Mouse (Mus musculus): ENCODE measurements around the gene Adcy5.
A peak's percentile ranks its signal among the peaks of the same experiment; 100 is the strongest.

Adcy5 gene

DNA sequence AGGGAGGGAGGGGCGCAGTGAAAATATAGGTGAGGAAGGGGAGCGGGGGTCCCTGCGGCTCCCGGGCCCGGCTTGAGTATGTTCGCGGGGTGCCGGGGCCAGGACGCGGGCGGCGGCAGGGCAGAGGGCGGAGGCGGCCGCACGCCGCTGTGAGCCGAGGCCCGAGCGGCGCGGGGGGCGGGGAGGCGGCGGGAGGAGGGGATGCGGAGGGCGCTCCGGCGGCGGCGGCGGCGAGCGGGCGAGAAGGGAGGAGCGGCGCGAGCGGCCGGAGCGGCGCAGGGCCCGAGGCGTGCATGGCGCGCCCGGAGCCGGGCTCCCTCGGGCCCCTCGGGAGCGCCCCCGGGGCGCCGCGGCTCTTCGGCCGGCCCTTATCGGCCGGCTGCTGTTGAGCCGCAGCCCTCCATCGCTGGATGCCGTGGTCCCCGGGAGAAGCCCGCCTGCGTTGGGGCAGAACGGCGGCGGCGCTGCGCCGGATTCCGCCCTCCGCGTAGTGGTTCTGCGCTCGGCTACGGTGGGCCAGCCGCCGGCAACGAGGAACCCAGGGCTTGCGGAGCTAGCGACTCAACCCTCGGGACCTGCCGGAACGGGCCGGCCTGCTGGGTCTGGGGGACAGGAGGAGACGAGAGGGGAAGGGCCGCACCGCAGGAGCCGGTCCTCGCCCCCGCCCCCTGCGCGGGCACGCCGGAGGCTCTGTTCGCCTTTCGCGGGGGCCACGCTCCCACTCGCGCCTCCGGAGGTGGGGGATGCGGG is at the start of gene Adcy5:
TSS of gene Adcy5 (plus strand) at position 237 of the 750 bp plus-strand sequence.
- DNase-seq (ENCODE audit: low read depth) = no peak

GRCm38 (mm10) chr16:35107985-35108384 is 46.7 kb upstream of the Adcy5 start:
- no peak for DNase-seq (ENCODE audit: low read depth)

DNA sequence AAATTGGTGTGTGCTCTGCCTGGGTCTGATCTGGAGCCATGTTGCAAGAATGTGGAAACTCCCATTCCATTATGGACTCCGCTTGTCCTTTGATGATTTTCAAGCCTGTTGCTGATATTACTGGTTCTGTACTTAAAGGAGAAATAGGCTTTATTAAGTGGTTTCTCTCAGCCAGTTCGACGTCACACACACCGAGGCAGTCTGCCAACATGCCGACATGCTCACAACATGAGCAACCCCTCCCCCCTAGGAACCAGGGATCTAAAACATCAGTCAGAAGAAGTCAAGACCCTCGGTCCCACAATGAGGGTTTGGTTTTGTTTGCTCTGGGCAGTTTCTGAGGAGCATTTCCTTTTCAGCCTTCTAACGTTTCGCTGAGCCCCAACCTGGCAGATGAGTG is 45.5 kb upstream of the Adcy5 start:
- no peak for DNase-seq (ENCODE audit: low read depth)

DNA sequence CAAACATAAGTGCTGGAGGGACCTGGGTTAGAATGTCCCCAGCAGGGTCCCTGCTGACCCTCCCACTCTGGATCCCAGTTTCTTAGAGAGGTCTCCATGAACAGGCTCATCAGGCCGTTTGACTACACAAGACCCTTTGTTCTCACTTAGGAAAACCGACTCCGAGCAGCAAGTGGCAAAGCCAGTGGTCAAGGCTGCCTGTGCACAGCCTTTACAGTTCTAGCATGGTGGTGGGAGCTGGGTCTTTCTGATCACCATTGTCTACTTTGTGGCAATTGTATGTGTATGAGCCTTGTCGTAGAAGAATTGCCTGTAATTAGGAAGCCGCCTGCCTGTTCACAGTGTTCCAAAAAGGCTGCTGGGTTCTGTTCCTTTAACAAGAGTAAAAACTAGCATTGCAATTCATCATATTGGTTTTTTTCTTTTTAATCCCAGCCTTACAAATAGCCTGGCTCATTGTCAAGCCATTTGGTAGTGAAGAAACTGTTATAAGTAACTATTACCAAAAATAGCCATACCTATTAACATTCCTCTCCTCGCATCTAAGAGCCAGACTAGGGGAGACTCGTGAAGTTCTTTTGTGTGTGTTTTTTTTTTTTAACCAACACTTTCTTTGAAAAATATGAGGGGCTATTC is 44.9 kb upstream of the Adcy5 start:
- DNase-seq (ENCODE audit: low read depth) = no peak

GRCm38 (mm10) chr16:35110410-35111142 is 44.1 kb upstream of the Adcy5 start:
- peak; percentile 45 for DNase-seq (ENCODE audit: low read depth)

GRCm38 (mm10) chr16:35111143-35111620 is 43.5 kb upstream of the Adcy5 start:
- DNase-seq (ENCODE audit: low read depth) = no peak

DNA sequence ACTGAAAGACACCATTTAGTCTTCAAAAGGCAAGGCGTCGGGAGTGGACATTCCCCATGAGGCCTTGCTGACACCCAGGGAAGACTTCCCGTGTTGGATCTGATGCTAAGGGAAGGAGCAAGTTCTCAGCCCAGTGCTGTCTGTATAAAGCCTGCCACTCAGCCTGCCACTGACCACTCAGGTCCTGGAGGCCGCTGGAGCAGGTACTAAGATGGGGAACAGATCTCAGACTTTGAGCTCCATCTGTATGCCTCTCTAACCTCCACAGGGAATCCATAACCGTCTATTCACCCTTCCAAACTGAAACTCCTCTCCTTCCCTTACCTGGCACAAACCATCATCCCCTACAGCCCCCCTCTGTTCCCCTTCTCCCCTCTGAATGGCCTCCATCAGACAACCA is 41.2 kb upstream of the Adcy5 start:
- DNase-seq (ENCODE audit: low read depth) = no peak

- DNase-seq (ENCODE audit: low read depth) = no peak
Measured at GRCm38 (mm10) chr16:35116328-35116956, 38.2 kb upstream of the Adcy5 start.

DNA sequence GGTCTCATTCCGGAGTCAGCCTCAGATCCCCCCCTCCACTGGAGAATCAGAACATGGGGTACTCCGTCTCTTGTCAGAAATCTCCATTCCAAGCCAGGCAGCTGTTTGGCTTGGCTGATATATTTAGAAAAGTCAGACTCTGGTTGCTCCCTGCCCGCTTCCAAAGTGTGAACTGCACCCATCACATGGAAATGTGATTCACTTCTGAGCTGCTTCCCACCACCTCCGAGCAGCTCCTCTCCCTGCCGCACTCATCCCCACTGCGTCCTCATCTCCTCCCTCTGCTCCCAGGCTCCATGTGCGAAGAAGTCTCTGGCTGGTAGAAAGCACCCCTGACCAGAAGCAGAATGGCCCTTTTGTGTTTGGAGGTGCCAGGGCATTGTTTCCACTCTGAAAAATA is 37.2 kb upstream of the Adcy5 start:
- DNase-seq (ENCODE audit: low read depth) = no peak

- no peak for DNase-seq (ENCODE audit: low read depth)
Measured at GRCm38 (mm10) chr16:35120603-35121002, 34.1 kb upstream of the Adcy5 start.

GRCm38 (mm10) chr16:35127270-35127669 is 27.4 kb upstream of the Adcy5 start:
- no peak for DNase-seq (ENCODE audit: low read depth)

- no peak for DNase-seq (ENCODE audit: low read depth)
Measured at GRCm38 (mm10) chr16:35130172-35130571, 24.5 kb upstream of the Adcy5 start.

DNA sequence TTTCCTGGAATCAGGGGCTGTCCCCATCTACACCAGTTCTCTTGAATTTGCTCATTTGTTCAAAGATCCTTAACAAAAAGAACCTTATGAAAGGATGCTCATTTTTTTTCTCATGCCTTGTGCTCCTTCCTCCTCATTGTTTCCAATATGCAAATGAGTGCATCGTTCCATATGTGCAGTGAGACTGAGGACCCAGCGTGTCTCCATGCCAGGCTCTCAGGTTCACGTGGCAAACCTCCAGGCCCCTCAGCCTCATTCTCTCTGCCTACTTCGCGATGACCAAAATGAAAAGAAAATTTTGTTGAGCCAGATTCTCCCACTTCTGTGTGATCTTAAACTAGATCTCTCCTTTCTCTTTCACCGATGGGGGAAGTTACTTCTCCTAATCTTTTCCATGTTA is 15.3 kb upstream of the Adcy5 start:
- DNase-seq (ENCODE audit: low read depth) = no peak

DNA sequence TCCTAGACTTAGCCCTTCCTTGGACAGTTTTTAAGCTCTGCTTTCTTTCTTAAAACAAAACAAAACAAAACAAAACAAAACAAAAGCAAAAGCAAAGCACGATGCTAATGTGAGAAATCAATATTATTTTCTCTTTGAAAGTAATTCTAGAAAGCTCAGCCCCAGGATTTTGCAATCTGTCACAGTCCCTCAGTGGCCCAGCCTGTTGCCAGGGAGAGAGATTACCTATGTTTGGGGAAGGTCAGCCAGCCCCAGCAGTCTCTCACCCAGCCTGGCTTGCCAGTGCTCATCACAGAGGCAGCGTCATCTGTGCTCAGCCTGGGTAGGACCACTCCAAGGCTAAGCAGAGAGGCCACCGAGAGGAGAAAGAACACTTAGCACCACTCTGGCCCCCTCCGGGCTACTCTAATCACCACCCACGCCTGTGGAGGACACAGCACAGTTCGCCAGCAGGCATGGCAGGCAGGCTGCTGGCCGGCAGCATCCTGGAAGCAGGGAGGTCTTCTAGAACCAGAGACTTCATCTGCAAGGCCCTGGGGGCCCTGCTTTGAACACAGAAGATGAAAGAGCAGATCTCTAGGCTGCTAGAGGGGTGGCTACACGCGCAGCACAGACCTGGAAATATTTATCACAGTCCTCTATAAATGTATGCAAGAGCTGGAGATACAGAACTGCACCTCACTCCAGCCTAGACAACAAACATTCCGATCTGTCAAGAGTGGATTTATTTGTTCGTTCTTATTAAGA is 14.6 kb upstream of the Adcy5 start:
- DNase-seq (ENCODE audit: low read depth) = no peak

DNA sequence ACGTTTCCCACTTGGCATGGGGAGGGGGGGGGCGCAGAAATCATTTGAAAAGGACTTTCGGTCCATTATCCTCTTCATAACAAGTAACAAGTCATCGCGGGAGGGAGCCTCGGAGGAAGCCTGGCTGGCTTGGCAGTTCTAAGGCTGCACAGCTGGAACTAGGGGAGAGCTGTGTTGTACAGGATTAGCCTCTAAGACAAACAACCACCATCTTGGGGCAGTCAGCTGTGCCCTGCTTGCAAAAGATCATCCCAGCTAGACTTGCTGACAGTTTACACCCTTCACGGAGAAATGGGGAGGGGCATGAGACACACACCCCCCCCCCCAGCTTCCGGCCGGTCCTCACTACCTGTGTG is 14.1 kb upstream of the Adcy5 start:
- DNase-seq (ENCODE audit: low read depth) = no peak

- no peak for DNase-seq (ENCODE audit: low read depth)
Measured at GRCm38 (mm10) chr16:35141839-35142238, 12.8 kb upstream of the Adcy5 start.

DNA sequence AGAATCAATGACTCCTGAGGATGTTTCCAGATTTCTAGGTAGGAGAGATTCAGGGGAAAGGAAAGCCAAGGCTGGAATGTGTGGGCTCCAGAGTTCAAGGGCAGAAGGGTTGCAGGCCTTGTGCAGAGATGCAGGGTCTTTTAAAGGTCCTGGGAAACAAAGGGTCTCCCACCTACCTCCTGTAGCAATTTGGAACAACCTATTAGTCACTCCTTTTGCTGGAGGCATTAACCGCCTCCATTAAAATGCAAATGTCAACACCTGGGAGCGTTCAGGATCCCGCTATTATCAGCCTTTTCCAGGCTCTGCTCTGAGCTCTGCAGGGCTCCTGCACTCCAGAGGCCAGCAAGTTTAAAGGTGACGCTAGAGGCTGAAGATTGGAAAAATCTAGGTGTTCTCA is 8.5 kb upstream of the Adcy5 start:
- no peak for DNase-seq (ENCODE audit: low read depth)

DNA sequence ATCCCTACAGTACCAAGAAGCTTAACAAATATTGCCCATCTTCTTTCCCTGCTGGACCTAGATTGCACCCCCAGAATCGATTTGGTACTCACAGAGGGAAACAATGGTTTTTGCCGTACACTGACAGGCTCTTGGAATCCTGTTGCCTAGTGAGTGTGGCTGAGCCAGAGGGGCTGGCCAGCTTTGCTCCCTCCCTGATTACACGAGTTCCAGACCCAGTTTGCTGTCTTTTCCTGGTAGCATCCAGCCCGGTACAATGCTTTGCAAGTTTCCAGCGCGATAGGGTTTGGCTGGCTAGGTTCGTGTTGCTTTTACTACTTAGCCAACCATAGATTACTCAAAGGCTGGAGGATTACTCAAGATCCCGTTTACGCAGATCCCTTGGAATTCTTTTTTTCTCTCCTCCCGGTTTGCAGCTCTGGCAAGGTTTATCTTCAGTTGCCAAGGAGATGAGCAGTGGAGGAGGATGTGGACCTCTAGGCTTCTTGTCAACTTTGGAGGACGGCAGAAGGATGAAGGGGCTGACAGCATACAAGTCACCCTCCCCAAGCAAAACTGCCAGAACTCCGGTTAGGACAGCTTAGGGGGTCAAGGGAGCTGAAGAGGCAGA is 1.4 kb upstream of the Adcy5 start:
- DNase-seq (ENCODE audit: low read depth) = no peak

- no peak for DNase-seq (ENCODE audit: low read depth)
Measured at GRCm38 (mm10) chr16:35154245-35154640, 434 bp upstream of the Adcy5 start.

DNA sequence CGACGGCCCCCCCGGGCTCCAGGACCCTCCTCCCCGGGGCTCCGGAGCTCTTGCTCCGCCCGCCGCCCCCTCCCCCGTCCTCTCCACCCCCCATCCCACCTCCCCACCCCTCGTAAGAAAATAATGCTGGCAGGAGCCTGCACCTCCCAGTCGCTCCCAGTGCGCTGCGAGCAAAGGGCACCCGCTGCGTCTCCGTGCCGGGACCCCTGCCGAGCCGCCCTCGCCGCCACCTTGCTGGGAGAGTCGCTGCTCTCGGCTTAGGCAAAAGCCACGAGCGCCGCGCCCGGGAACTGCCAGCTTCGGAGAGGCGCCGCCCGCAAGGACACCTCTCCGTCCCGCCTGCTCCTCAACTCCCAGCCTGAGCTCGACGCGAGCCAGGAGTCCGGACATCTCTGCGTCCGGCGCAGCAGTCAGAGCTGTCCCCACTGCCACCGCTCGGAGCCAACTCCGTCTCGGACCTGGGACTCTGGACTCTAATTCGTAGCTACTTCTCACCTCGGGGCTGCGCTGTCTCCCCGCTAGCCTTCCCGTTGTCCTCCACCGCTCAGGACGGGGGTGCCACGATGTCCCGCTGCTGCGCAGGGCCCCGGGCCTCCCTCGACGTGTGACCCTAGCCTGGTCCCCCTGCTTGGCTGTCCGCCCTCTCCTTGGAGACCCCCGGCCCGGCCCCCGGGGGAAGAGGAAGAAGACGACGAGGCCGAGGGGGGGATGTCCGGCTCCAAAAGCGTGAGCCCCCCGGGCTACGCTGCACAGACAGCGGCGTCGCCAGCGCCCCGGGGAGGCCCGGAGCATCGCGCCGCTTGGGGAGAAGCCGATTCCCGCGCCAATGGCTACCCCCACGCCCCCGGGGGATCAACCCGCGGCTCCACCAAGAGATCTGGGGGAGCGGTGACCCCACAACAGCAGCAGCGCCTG is 971 bp downstream of the Adcy5 start:
- no peak for DNase-seq (ENCODE audit: low read depth)

All from c-Kit-positive CD71-positive TER-119-negative erythroid progenitor cells, embryonic 14.5 days (primary cell).